Comparison of ENCODE assay signal across 23 mouse cellular contexts in genomic region chr16:56902206-56902605, GRCm38 (mm10). TPM values are rescaled to one million over a fixed set of nuclear protein-coding genes. Genes with fewer than 3 reads are reported as not detected.
DNase-seq lines count a peak whose midpoint lies in the region; TF ChIP-seq lines count a peak whose summit lies in the region.
"Not testable (repeated sequence)": the region's sequence is repeated elsewhere in the genome, so short reads cannot be mapped to it uniquely, and the experiment has no call there.
"Had no signal": no experiment of that assay in that cellular context is flagged by ENCODE, and none has a peak within 500 bp of the region (broad histone marks: within the 10 kb centered on the region; RNA-seq: fewer than 3 reads in every experiment).

No protein-coding gene starts in this region.

- in situ Hi-C loops in ES-E14 (cut with MboI; ENCODE audit: low sequenced_read_pairs in 2 of 2, unreplicated experiment in 2 of 2), result not testable (repeated sequence)

- H3K27me3 ChIP-seq in ES-Bruce4 (ENCODE audit: control insufficient read depth, insufficient read depth, low read length, poor library complexity, severe bottlenecking); kidney, adult 2 months (replicated peaks; ENCODE audit: control insufficient read depth, insufficient read depth, low read length): not testable (repeated sequence)

- WGBS in kidney, adult 2 months, result 53% methylated on average over 3 of the region's 3 CpGs

- not testable (repeated sequence) for TF ChIP-seq POLR2A in ES-Bruce4 (IDR thresholded peaks at IDR 0.05; ENCODE audit: insufficient read depth, low read length); kidney, adult 2 months (IDR thresholded peaks at IDR 0.05; ENCODE audit: low read depth, low read length)

- TF ChIP-seq CTCF in ES-Bruce4 (IDR thresholded peaks at IDR 0.05; ENCODE audit: low read depth, low read length); kidney, adult 2 months (conservative IDR thresholded peaks at IDR 0.05; ENCODE audit: insufficient read depth, insufficient read length, low read depth, low read length): not testable (repeated sequence)

- not testable (repeated sequence) for H3K9me3 ChIP-seq in ES-Bruce4 (replicated peaks; ENCODE audit: control insufficient read depth, insufficient read depth, low read length, poor library complexity, severe bottlenecking); ES-E14 (ENCODE audit: control insufficient read depth, insufficient read depth, low read depth, low read length)

- H3K36me3 ChIP-seq in ES-Bruce4 (ENCODE audit: control insufficient read depth, insufficient read depth, low read length, poor library complexity, severe bottlenecking); ES-E14 (ENCODE audit: control insufficient read depth, insufficient read depth, low read length, poor library complexity, severe bottlenecking); kidney, adult 2 months (ENCODE audit: control insufficient read depth, insufficient read depth, low read length): not testable (repeated sequence)

- not testable (repeated sequence) for H3K4me1 ChIP-seq in ES-Bruce4 (ENCODE audit: control insufficient read depth, insufficient read depth, low read length); ES-E14 (ENCODE audit: control insufficient read depth in 2 of 2, insufficient read depth in 2 of 2, low read length in 2 of 2, poor library complexity in 1 of 2); kidney, adult 2 months (ENCODE audit: control insufficient read depth, insufficient read depth, low read length)

- TF ChIP-seq EP300 in ES-Bruce4 (IDR thresholded peaks at IDR 0.05; ENCODE audit: insufficient read depth, low read depth, low read length), result not testable (repeated sequence)

- H3K27ac ChIP-seq in ES-Bruce4 (ENCODE audit: insufficient read depth, low read length) (peak overlapping the region; percentile 51), ES-E14 (ENCODE audit: insufficient read depth, low read depth, low read length, poor library complexity, severe bottlenecking) (peak overlapping the region; percentile 90; the same call in 1 of the 2 replicates)
- H3K27ac ChIP-seq in kidney, adult 2 months (ENCODE audit: insufficient read depth, low read depth, low read length), result not testable (repeated sequence)

- peak; percentile 71 for DNase-seq in ES-CJ7 (ENCODE audit: low read depth, low spot score)
- peak; percentile 38 for DNase-seq in ES-E14 (ENCODE audit: low read depth, low spot score)
- peak; percentile 92 for DNase-seq in R1 (ENCODE audit: low read depth, low spot score)
- DNase-seq in WW6 (ENCODE audit: low read depth, low spot score), result peak; percentile 40
- DNase-seq in ZHBTc4 (ENCODE audit: low read depth, low spot score), result peak; percentile 62
- peak; percentile 20 for DNase-seq in kidney, adult 2 months
- peak; percentile 24 for DNase-seq in kidney, adult 9 months

- H3K4me3 ChIP-seq in ES-Bruce4 (ENCODE audit: low read depth, low read length); ES-E14 (ENCODE audit: insufficient read depth in 1 of 2, low read depth in 1 of 2, low read length in 2 of 2, poor library complexity in 1 of 2, severe bottlenecking in 1 of 2); kidney, adult 2 months (ENCODE audit: insufficient read depth, low read depth, low read length): not testable (repeated sequence)

- not testable (repeated sequence) for H3K9ac ChIP-seq in ES-Bruce4 (ENCODE audit: low read depth, poor library complexity, severe bottlenecking); ES-E14 (ENCODE audit: insufficient read depth, low read depth, low read length, poor library complexity, severe bottlenecking)

TF ChIP-seq in ES-E14, 5 proteins besides CTCF, POLR2A, EP300 and RAD21:
- TF ChIP-seq CHD2 (IDR thresholded peaks at IDR 0.05; ENCODE audit: low read depth, low read length), result 0 out of 2 replicates have a peak, but pooled peaks have one; percentile 5

RNA-seq across cellular contexts. Expression of gene Tmem45a, which starts 16.2 kb away (rescaled TPM):
- polyA plus RNA-seq in ES-Bruce4 (2011; ENCODE audit: insufficient read depth, insufficient read length, low read depth, missing spikeins), result 7.8 and 9.7 TPM in 2 replicates
- 13.8 and 16.8 TPM in 2 replicates for total RNA-seq in ES-E14 (2012; rRNA removed)
- polyA plus RNA-seq in kidney, adult 2 months (2012; rRNA removed), result 1.7 and 2.0 TPM in 2 replicates
- total RNA-seq: MEL had no signal
- polyA plus RNA-seq: activated CD4-positive, CD25-positive, alpha-beta regulatory T cell, adult 4 months; G1E; Patski had no signal

RNA-seq across cellular contexts. Expression of gene Lnp1, which starts 25.7 kb away (rescaled TPM):
- not detected in 2 replicates for polyA plus RNA-seq in ES-Bruce4 (2011; ENCODE audit: insufficient read depth, insufficient read length, low read depth, missing spikeins)
- total RNA-seq in ES-E14 (2012; rRNA removed), result not detected in 2 replicates
- polyA plus RNA-seq in kidney, adult 2 months (2012; rRNA removed), result not detected in 2 replicates
- total RNA-seq: adrenal gland, adult 18-20 months; adrenal gland, adult 2 months; adrenal gland, adult 8-10 months; adrenal gland, postnatal 10 days; adrenal gland, postnatal 14 days; adrenal gland, postnatal 25 days; adrenal gland, postnatal 36 days; adrenal gland, postnatal 4 days; CH12.LX; G1E; MEL had no signal
- polyA plus RNA-seq: activated CD4-positive, CD25-positive, alpha-beta regulatory T cell, adult 4 months; adrenal gland, adult 2 months; C2C12; CD4-positive, CD25-positive, alpha-beta regulatory T cell, adult 4 months; G1E; Patski had no signal

Comparison
In these comparisons a context has a peak if more than half of its experiments do, and no peak if none do; other contexts are left out.
1. DNase-seq: peak in every context shown above with its lines; median percentile 92 in R1; 71 in ES-CJ7; 62 in ZHBTc4; 40 in WW6; 38 in ES-E14; 24 in kidney, adult 9 months; 20 in kidney, adult 2 months.